Mouse (Mus musculus) liver, adult 2 months (tissue): ENCODE data around the gene Il11ra1.

ENCODE experiments used
- CTCF ChIP-seq: fragments of 200-500 bp; IDR thresholded peaks from 2 replicates; pipeline ENCODE4 v1.5.1; 2011; ENCODE audit warnings: low read depth, low read length, control low read depth
- POLR2A ChIP-seq: fragments of 200-500 bp; IDR thresholded peaks from 2 replicates; pipeline ENCODE4 v1.6.1; 2011; ENCODE audit warnings: low read length, control low read depth; ENCODE audit not compliant: insufficient read depth; ENCODE audit errors: extremely low read depth

GRCm38 (mm10) chr4:41744131-41744530 is 44.3 kb downstream of the Il11ra1 start:
- TF ChIP-seq CTCF: no peak
- no peak for TF ChIP-seq POLR2A
